Mouse (Mus musculus): ENCODE measurements around the gene Onecut1.

Gene Onecut1

DNA sequence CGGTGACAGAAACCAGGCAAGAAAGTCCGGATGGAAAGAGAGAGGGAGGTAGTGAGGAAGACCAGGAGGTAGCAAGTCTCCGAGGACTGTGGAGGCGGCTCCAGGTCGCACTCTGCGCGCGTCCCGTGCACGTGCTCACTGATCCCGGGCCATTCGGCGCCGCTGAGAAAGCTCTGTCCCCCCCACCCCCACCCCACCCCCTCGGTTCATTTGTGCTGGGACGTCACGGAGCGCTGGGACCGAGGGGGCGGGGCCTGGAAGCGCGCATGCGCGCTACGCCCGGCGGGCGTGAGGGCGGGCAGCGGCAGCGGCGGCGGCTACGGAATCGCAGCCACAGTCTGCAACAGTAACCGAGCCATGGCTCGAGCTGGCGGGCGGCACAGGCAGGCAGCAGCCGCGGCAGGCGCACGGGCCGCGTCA, at the start of gene Onecut1:
Gene Onecut1 (plus strand): TSS at position 361 of the 420 bp plus-strand sequence.
- DNase-seq, result no peak

DNA sequence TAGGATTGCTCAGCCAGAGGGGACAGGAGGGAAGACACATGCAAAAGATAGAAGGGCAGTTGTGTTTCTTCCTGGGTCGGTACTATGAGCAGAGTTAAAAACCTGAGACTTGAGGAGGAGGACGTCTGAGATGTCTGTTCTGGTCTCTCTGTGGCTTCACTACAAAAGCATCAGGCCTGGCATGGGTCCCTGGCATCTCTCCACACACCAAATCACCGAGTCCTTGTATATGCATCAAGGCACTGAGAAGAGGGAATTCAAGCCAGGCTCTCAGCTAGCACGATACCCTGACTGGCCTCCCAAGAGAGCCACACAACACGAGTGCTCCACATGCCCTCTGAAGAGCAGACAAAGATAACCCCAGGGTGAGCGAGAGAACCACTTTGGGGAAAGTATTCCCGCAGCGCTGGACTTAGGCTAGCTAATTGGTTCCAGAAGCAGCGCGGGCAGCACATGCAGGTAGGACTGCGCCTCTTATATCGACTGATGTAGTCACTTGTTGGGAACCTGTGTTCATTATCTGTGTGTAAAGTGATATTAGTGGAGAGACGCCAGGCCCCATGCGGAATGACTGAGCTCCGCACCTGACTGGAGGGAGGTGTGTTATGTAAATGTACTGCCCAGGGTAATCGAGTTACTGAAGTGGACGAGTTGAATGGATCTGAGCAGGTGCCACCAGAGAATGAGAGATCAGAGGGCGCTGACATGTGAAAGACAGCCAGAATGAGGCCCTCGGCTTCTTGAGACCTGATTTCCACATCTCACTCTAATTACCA, 41.8 kb upstream of the Onecut1 start:
- DNase-seq, result peak in 1 of 2 experiments; percentile 3

DNA sequence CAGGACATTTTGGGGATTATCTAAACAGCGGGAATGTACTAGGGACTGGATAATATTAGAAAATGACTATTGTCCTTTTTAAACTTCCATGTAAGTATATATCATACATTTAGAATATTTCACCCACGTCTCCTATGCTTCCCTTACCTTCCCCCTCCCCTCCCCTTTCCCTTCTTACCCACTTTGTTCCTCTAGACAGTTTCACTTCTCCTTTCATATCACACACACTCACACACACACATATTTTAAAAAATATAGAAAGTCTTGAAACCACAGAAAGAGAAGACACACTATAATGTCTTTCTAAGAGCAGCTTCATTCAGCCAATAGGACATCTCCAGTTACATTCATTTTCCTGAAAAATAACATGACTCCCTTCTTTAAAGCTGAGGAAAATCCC, 36.6 kb upstream of the Onecut1 start:
- DNase-seq, result no peak

DNA sequence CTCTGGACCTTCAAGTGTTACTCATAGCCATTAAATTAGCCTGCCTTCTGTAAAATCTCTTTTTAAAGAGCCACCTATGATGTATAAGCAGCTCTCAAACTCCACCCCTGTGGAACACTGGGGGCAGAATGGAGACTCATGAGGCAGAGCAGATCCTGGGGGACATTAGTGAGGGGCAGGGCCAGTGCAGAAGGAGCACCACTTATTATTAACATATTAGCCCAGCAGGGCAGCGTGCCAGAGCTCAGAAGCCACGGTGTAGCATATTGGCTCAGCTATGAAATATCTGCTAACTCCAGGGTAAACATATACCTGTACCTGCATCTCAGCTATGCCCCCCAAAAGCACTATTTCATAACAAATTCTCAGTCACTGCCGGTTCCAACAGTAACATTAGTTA, 32.5 kb upstream of the Onecut1 start:
- DNase-seq, result no peak

DNA sequence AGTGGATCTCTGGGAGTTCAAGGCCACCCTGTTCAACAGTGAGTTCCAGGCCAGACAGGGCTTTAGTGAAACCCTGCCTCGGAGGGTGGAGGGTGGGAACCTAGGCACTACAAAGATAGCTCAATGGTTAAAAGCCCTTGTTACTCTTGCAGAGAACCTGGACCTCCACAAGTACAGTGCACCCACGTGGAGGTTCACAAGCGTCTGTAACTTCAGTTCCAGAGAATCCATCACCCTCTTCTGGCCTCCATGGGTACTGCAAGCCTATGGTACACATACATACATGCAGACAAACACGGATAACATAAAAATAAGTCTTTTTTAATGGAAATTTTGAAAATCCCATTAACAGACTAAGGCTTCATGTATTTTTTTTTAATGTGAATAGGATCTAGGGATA, 18.8 kb upstream of the Onecut1 start:
- no peak for DNase-seq

DNA sequence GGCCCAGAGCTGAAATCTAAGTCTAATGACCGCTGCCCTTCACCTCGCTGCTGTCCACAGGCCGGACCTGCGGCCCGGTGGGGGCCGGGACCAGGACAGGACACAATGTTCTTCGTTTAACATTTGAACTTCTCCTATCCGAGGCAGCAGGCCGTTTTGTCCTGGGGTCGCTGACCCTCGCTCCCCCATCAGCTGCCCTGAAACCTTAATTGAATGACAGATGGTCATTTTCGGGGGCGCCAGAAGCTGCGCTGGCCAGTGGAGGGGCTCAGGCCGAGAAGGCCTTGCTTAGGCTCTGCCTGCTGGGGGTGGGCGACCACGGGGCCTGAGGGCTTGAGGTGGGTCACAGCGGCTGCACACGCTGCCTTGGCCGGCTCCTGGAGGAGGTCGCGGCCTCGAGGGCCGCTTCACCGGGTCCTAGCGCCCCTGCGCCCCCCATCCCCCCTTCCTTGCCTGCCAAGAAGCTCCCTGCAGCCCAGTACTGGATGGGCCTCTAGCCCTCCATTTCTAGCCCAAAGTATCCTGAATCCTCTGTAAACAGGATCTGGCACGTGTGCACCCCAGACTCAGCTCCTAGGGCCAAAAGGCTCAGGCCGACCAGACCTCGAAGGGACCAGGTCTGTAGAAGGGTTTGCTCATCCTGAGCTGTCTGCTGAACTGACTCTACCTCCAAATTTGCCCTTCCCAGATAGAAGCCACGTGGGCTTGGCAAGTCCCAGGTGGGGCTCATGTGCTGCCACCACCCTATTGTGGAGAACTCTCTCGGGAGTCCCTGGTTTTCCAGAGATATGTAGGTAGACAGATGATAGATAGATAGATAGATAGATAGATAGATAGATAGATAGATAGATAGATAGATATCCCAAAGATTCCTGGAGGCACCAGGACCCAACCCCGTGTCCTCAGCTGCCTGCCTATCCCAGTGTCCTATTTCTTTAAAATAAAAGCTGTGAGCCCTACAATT, 14.6 kb upstream of the Onecut1 start:
- DNase-seq, result no peak

DNA sequence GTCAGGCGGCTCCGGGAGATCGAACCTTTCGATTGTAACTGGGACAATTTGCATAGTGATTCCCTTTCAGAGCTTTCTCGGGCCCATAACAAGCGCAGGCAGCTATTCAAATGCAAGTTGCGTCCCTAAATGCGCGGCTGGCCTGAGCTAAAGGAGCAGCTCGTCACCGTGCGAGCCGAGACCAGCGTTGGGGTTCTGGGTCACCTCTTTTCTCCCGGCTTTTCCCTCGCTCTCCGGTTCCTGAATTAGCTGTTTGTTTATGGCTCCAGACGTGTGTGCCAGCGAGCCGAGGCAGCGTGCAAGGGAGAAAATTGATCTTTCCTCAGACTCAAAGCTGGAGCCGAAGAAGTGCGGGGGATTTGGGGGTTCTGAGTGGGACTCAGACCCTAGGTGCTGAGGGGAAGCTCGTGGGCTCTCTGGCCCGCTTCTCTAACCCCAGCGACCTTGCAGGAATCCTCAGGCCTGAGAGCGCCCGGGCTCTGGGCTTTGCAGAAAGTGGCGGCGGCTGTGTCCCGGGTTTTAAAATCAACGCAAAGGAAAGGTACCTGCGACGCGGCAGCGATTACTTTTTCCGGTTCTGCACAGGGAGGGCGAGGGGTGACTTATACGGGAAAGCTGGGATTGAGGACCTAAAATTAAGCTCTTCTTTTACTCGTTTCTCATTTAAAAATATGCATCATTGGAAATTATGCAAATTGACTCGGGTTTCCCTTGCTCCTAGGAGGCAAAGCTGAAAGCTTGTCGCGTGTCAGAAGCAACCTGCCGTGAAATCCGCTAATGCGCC, 13.1 kb upstream of the Onecut1 start:
- no peak for DNase-seq

DNA sequence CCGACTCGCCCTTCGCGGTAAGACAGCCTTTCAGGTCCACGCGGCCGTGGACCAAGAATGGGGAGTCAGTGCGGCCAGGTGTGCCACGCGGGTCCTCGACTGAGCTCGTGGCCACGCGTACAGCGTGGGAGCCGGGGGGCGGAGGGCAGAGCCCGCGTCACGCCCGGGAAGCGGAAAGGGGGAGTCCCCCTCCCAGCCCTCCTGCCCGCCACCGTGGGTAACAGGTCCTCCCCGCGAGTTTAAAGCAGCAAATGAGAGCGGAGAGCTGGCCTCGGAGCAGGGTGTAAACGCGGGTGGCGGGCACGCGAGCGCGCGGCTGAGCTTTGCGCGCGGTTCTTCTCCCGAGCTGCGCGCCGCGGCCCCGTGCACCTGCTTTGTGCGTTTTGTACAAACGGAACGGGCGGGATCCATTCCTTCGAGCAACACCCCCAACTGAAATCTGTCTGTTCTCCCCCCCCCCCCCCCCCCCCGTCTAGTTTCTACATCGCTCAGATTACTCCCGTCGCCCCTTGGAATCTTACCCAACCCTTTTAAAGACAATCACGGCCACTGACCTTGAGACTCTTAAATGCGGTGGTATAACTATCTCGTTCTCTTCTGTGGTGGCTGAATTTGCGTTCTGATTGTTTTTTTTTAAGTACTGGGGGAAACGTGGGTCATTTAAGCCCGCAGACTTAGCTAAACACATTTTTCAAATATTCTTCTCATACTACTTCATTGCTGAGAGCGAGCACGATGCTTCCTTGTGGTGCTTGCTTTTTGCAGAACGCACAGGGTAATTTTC, 12.3 kb upstream of the Onecut1 start:
- DNase-seq, result no peak

DNA sequence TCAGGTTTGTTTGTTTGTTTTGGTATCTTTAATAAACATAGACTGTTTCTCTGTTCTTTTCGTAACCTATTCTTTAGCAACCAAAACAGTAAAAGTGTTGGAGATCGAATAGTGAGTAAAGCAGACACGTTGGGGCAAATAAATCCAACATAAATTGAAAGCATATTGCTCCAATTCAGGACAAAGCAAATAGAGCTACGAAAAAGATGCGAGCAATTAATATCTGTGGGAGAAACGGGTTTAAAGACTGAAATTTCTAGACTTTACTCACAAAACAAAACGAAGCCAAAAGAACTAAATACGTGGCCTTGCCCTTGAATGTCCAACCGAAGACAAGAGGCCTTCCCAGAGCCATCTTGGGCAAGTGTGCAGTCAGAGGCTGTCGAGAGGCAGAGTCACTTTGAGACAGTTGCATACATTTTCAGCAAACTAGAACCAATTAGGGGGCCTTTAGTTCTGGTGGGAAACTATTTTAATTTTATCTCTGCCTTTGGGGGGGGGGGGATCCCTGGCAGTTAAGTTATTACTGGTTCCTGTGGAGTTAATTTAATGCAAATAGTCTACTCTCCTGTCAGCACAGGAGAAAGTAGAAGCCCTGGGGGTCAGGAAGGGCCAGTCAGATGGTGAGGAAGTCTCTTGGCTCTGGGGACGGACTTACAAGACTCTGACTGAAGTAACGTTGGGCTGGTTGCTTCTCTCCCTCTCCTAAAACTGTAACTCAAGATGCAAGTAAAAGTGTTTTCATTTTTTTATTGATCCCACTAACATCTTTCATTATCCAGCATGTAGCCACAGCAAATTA, 11.5 kb upstream of the Onecut1 start:
- no peak for DNase-seq

DNA sequence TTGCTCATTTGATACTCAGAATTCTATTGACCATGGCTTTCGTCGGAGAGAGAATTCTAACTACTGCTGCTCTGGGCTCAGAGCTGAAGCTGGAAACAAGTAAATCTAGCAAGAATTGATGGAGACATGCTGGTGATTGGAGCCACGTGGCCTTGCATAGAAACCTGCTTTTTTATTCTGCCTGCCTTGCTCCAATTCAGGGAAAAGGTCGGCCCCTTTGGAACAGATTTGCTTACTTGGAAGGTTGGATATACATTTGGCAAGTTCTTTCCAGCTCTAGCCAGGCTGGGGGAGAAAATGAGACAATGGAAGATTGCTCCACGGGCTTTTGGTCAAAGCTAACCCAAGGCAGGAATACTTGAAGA, 11.0 kb upstream of the Onecut1 start:
- DNase-seq, result no peak

DNA sequence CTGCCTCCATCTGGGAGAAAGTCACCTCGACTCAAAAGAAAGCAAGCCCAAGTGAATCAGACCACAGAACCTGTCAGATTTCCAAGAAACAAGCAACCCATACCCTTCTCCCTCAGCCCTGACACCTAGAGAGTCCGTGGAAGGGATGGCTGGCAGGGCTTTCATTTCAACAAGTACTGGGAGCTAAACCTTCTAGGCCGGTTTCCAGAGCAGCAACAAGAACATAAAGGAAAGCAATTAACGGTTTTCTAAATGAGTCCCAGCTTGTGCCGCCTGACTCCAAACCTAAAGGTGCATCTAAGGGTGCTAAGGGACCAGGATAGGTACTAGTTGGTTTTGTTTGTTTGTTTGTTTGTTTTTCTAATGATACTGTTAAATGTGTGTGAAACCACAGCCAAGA, 10.1 kb upstream of the Onecut1 start:
- DNase-seq, result no peak

DNA sequence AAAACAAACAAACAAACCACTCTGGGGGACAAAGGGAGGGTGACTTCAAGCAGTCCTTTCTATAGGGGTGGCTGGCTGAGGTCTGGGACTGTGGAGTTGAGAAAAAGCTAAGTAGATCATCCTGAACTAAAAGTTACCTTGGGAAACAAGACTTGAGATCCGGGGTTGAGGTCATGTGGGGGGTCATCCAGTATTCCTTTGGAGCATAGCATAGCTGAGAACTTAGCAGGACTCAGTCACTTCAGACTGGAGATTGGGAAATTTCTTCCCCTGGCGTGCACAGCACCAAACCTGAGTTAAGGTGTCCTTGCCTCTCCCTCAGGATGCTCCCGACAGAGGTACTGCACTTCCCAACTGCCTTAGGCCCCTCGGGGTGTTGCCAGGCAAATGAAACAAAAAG, 9.4 kb upstream of the Onecut1 start:
- DNase-seq, result no peak

DNA sequence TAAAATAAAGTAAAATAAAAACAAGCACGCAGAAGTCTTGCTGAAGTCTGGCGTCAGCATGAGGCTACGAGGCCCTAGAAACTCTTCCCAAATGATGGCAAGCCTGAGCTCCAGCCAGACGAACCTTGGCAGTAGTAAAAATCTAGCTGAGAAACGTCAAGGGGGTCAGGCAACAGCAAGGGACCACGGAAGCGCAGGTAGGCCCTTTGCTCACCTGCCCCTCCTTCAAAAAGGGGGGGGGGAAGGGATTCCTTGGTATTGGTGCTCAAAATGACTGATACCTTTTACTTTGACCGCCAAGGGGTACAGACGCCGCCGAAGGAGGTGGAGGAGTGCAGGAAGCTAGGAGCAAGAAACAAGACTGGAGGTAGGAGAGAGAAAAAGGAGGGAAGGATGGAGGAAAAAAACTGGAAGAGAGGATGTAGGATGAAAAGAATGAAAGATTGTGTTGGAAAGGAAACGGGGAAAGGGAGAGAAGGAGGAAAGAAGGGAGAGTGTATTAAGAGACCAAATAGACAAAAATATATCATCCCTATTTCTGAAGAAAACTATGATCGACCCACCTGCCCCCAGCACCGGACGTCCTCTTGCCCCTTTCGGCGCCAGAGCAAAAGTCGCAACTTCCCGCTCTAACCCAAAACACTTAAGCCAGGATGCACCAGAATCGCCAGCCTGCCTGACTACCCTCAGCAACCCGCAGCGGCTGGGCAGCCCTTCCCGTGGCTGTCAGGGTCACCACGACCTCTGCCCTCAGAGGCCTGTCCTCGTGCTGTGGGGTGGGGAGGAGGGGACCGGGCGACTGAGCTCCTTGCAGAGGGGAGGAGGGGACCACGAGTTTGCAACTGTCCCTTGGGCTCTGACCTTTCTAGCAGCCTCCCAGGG, 8.3 kb upstream of the Onecut1 start:
- no peak for DNase-seq

DNA sequence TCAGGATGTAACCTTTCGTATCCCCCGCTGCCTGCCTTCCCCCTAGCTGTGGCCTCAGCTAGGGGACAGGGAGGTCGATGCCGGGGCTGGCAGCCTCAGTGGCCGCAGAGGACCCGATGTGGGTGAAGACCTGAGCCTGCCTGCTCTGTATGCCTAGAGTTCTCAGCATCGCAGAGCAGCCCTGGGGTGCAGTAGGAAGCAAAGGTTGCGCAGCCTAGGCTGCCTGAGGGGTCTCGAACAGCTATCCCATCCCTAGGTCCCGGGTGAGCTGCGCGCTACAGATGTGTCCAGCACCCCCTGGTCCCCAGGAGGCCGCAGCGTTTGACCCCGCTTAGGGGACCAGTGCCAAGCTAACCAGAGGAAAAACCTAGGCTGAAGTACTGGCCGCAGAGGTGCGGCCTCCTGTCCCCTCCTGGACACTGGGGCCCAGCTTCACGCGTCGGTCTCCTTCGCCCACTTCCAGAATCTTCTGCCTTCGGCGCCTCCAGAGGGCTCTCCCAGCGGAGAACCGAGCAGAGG, 7.6 kb upstream of the Onecut1 start:
- DNase-seq, result no peak

DNA sequence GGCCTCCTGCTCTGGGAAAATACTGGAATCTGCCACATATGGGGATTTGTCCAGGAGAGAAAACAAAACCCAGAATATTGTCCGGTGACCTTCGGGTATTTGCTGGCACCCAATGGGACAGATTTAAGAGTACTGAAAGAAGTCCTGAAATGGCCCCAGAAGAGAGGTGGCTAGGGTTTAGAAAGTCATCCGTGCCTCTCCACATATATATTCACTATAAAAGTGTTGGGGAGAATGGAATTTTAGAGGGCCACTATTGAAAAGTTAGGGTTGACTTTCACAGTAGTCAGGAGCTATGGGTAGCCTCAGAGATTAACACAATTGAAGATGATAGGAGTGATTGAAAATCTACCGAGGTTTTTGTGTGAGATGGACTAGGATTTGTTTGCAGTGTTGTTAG, 6.3 kb upstream of the Onecut1 start:
- DNase-seq, result no peak

DNA sequence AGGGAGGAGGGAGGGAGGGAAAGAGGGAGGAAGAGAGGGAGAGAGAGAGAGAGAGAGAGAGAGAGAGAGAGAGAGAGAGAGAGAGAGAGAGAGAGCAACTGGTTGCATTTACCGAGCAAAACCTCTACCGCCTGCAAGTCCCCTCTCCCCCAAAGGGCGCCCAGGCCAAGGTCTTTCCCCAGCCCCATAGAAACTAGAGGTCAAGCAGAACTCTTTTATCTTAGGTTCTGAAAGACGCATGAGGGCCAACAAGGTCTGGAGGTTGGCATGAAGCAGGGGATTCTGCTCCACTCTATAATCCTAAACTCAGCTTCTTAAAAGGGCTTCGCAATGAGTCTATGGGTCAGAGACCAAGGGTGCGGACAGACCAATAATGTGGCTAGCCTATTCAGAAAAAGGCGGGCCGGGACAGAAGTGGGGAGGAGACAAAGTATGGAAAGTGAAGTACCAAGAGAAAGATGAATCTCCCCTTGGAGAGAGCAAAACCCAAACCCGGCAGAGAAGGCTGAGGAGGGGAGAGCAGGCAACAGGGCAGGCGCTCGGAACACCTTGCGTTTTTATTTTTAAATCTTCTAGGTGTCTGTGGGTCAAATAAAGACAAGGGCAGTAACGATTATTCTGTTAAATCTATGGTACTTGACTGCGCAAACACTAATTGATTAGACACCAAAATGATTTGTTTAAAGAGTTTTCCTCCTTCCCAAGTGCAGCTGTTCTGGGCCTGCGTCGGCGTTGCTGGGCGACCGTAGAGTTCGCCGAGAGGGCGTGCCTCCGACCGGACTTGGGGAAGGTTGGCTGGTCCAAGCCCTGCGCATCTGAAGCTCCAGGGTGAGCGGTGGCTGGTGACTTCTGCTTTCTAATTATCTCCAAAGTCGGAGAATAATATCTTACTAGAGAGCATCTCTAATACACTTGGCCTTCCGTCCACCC, 4.9 kb upstream of the Onecut1 start:
- DNase-seq, result no peak

DNA sequence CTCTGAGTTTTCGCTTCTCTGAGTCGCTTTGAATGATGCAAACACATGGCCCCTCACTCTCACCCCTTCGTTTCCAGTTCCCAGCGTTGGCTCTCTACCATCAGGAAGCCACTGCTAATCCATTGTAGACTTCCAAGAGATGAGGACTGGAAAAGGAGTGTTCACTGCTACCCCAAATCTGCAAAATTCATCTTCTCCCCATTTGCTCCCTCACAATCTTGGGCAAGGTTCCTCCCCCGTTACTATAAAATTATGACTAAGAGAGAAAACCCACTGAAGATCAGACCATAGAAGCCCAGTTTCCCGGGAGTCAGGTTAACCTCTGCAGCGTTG, 4.2 kb upstream of the Onecut1 start:
- DNase-seq, result no peak

DNA sequence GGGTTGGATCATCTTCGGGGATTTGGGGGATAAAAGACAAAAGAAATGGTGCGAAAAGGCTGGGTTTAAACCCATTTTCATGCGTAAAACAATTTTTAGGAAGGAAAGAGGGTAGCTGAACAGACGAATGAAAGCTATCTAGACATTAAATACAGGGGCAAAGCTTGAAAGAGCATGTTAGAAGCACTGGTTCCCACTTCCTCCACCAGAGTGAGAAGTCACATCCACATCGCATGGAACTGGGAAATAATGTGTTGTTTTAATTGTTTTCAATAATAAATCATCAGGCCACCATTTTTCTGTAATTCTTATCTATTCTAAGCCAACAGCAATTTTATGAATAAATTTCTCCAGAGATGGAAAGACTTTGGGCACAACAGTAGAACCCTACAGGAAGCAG, 3.6 kb upstream of the Onecut1 start:
- DNase-seq, result no peak

DNA sequence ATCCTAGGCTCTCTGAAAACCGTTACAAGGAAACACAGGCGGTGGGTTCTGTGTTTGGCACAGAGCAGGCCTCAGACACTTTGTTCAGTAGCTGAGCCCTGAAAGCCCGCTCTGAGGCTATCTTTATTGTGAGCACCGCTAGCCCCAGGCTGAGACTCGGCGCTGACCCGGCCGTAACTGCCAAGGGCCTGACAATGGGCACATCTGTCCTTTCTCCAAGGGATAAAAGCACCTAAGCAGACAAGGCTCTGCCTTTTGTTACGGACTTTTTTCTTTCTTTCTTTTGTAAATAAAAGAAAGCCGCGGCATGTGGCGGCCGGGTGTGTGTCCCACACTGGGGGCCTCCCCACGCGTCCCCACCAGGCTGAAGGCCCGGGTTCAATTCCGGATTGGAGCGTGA, 1.3 kb upstream of the Onecut1 start:
- no peak for DNase-seq
